Mouse (Mus musculus) bone marrow, adult 2 months (tissue): Measurements from ENCODE around the gene Gadd45gip1.

Source experiments
- CTCF ChIP-seq: fragments of 200-500 bp; IDR thresholded peaks from 2 replicates; pipeline ENCODE4 v1.5.1; 2011; ENCODE audit warnings: low read length, control low read depth; ENCODE audit not compliant: control insufficient read depth, insufficient read depth
- POLR2A ChIP-seq: fragments of 200-500 bp; IDR thresholded peaks from 2 replicates; pipeline ENCODE4 v1.6.1; 2011; ENCODE audit warnings: low read depth, mild to moderate bottlenecking, control low read depth, low read length, borderline replicate concordance; ENCODE audit not compliant: control insufficient read depth

DNA sequence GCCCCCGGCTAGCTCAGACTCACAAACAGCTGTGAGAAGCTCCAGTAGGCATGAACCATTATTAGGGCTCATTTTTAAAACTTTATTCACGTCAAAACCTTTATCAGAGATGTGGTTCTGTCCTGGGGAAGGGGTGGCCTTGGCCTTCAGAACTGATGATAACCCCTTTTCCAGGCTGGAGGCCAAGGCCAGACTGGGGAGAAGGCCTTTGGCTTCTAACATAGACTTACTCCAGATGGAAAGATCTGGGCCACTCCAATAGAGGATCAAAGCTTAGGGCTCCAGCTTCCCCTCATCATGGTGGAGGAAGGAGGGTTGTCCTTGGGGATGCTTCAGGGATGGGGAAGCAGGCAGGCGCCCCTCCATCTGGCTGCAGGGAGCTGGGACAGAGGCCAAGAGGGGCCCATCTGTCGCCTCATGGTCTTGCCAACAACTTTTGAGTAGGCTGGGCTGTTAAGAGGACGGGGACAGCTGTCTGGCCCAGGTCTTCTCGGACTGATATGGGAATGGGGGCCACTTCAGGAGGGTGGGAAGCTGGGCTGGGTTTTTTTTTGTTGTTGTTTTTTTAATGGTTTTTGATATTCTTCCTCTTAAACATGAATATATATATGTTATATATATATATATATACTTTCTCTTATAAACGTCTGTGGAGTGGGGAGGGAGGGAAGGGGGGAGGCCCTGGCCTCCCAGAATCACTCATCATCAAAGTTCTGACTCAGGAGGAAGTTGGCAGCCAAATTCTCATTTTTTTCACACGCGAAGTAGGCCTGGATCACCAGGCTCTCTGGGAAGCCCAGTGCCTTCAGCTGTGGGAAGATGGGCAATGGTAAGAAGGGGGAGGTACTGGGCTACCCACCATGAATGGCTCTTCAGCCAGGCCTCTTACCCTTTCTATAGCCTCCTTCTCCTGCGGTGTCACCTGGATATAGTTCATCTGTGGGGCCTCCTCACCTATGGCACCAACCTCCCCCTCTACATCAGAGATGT lies 3.8 kb downstream of the Gadd45gip1 start:
- TF ChIP-seq CTCF, result no peak
- TF ChIP-seq POLR2A, result no peak
